Mouse (Mus musculus): ENCODE results near the gene Ube2c.

DNA sequence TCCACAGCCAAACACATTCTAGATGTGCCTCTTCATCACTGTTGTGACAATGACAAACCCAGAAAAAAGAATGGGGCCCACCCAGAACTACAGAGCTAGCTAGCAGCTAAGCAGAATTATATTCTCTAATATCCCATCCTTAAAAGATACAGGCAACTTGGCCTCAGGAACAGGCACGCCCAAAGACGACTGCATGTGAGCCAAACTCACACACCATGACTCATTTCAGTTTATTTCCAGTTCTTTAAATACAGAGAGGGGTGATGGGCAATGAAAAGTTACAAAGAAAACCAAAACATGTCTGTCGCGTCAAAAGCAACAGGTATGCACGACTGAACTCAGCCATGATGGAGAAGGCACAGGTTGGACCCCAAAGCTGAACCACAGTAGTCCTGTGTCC, 34.3 kb upstream of the Ube2c start:
- TF ChIP-seq CTCF (IDR thresholded peaks at IDR 0.05; ENCODE audit: extremely low read depth, insufficient read depth, insufficient read length, insufficient replicate concordance), result no peak
- no peak for TF ChIP-seq POLR2A (IDR thresholded peaks at IDR 0.05; ENCODE audit: low read depth, low read length)

All from spleen, adult 2 months (tissue).